In genomic region chr17:86595526-86595925, GRCm38 (mm10) we compare ENCODE assay signal across 20 mouse cellular contexts.
DNase-seq lines count a peak whose midpoint lies in the region; ATAC-seq and TF ChIP-seq lines count a peak whose summit lies in the region.
"Had no signal": no experiment of that assay in that cellular context is flagged by ENCODE, and none has a peak within 500 bp of the region (broad histone marks: within the 10 kb centered on the region; RNA-seq: fewer than 3 reads in every experiment).

No protein-coding gene starts in this region.

- H3K9me3 ChIP-seq in intestine, embryonic 15.5 days = no peaks in the 10 kb centered on the region
- H3K9me3 ChIP-seq in intestine, postnatal 0 days (ENCODE audit: control insufficient read depth) = no peaks in the 10 kb centered on the region
- H3K9me3 ChIP-seq in ES-E14 (ENCODE audit: control insufficient read depth, insufficient read depth, low read depth, low read length) = no peaks in the 10 kb centered on the region
- H3K9me3 ChIP-seq: embryonic facial prominence, embryonic 13.5 days; forebrain, embryonic 12.5 days; heart, embryonic 10.5 days; heart, embryonic 15.5 days; hindbrain, embryonic 10.5 days; hindbrain, embryonic 15.5 days had no signal

- H3K4me2 ChIP-seq in intestine, embryonic 15.5 days (replicated peaks) = no peak overlapping the region
- H3K4me2 ChIP-seq in intestine, postnatal 0 days (replicated peaks; ENCODE audit: low read depth) = no peak overlapping the region
- H3K4me2 ChIP-seq: embryonic facial prominence, embryonic 13.5 days; forebrain, embryonic 12.5 days; heart, embryonic 15.5 days; hindbrain, embryonic 15.5 days had no signal

- no peak overlapping the region for H3K9ac ChIP-seq in intestine, embryonic 15.5 days
- H3K9ac ChIP-seq in intestine, postnatal 0 days (ENCODE audit: low read depth, low read length) = no peak overlapping the region
- no peak overlapping the region for H3K9ac ChIP-seq in ES-E14 (ENCODE audit: insufficient read depth, low read depth, low read length, poor library complexity, severe bottlenecking)
- H3K9ac ChIP-seq: embryonic facial prominence, embryonic 13.5 days; forebrain, embryonic 12.5 days; heart, embryonic 15.5 days; hindbrain, embryonic 15.5 days had no signal

- 44% methylated on average over 9 of the region's 9 CpGs for WGBS in intestine, embryonic 15.5 days
- 29% methylated on average over 9 of the region's 9 CpGs for WGBS in intestine, postnatal 0 days

- H3K27ac ChIP-seq in intestine, embryonic 15.5 days = no peak overlapping the region
- H3K27ac ChIP-seq in intestine, postnatal 0 days (ENCODE audit: low read depth, low read length) = no peak overlapping the region
- H3K27ac ChIP-seq in ES-E14 (ENCODE audit: insufficient read depth, low read depth, low read length, poor library complexity, severe bottlenecking) = no peak overlapping the region
- H3K27ac ChIP-seq: embryonic facial prominence, embryonic 13.5 days; forebrain, embryonic 12.5 days; heart, embryonic 10.5 days; heart, embryonic 15.5 days; hindbrain, embryonic 10.5 days; hindbrain, embryonic 15.5 days had no signal

- DNase-seq in ES-E14 (ENCODE audit: low read depth, low spot score) (peak; percentile 54), WW6 (ENCODE audit: low read depth, low spot score) (peak; percentile 31)
- DNase-seq in lung, postnatal 25 days (ENCODE audit: low spot score) = peak; percentile 36
- DNase-seq in ovary, adult 18-20 months (ENCODE audit: low spot score) = no peak
- no peak for DNase-seq in kidney, postnatal 36 days
- no peak for DNase-seq in cerebellum, postnatal 25 days
- DNase-seq: adrenal gland, adult 8-10 months; cerebellum, adult 11 months; cerebellum, adult 8-10 months; cerebellum, postnatal 36 days; gastrocnemius, postnatal 14 days had no signal

- no peaks in the 10 kb centered on the region; the same call in 1 of the 2 replicates for H3K4me1 ChIP-seq in intestine, embryonic 15.5 days (replicated peaks)
- H3K4me1 ChIP-seq in intestine, postnatal 0 days (replicated peaks; ENCODE audit: control insufficient read depth, insufficient read depth, low read length) = 0 out of 2 replicates have a peak, but pooled peaks cover 2% of the 10 kb centered on the region
- peaks cover 0 to 4% of the 10 kb centered on the region in 2 experiments; a peak in 1 of 4 replicates for H3K4me1 ChIP-seq in ES-E14 (ENCODE audit: control insufficient read depth in 2 of 2, insufficient read depth in 2 of 2, low read length in 2 of 2, poor library complexity in 1 of 2)
- H3K4me1 ChIP-seq: forebrain, embryonic 12.5 days; hindbrain, embryonic 15.5 days had no signal

- H3K36me3 ChIP-seq in intestine, embryonic 15.5 days = no peaks in the 10 kb centered on the region
- no peaks in the 10 kb centered on the region for H3K36me3 ChIP-seq in intestine, postnatal 0 days (ENCODE audit: control insufficient read depth, insufficient read depth)
- no peaks in the 10 kb centered on the region for H3K36me3 ChIP-seq in ES-E14 (ENCODE audit: control insufficient read depth, insufficient read depth, low read length, poor library complexity, severe bottlenecking)
- H3K36me3 ChIP-seq: embryonic facial prominence, embryonic 13.5 days; forebrain, embryonic 12.5 days; heart, embryonic 10.5 days; heart, embryonic 15.5 days; hindbrain, embryonic 10.5 days; hindbrain, embryonic 15.5 days had no signal

- TF ChIP-seq CTCF in intestine, postnatal 0 days (IDR thresholded peaks at IDR 0.05; ENCODE audit: low read depth) = no peak

- no peak overlapping the region for H3K4me3 ChIP-seq in intestine, embryonic 15.5 days (replicated peaks)
- no peak overlapping the region for H3K4me3 ChIP-seq in intestine, postnatal 0 days (ENCODE audit: low read depth, low read length)
- H3K4me3 ChIP-seq in ES-E14 (ENCODE audit: insufficient read depth in 1 of 2, low read depth in 1 of 2, low read length in 2 of 2, poor library complexity in 1 of 2, severe bottlenecking in 1 of 2) = no peak overlapping the region
- H3K4me3 ChIP-seq: embryonic facial prominence, embryonic 13.5 days; forebrain, embryonic 12.5 days; heart, embryonic 10.5 days; heart, embryonic 15.5 days; hindbrain, embryonic 10.5 days; hindbrain, embryonic 15.5 days had no signal

- ATAC-seq in intestine, embryonic 15.5 days = peak; percentile 56; the same call in 1 of the 2 replicates
- no peak for ATAC-seq in intestine, postnatal 0 days
- ATAC-seq: forebrain, embryonic 16.5 days had no signal

- in situ Hi-C loops in ES-E14 (cut with MboI; ENCODE audit: low sequenced_read_pairs in 2 of 2, unreplicated experiment in 2 of 2) = no loop called here

- H3K27me3 ChIP-seq in intestine, embryonic 15.5 days (replicated peaks) = no peaks in the 10 kb centered on the region
- no peaks in the 10 kb centered on the region for H3K27me3 ChIP-seq in intestine, postnatal 0 days (replicated peaks; ENCODE audit: control insufficient read depth, insufficient read depth, low read length)
- H3K27me3 ChIP-seq: embryonic facial prominence, embryonic 13.5 days; forebrain, embryonic 12.5 days; heart, embryonic 15.5 days; hindbrain, embryonic 15.5 days had no signal

TF ChIP-seq in ES-E14, 5 proteins besides CTCF, POLR2A, EP300 and RAD21:
- TF ChIP-seq CHD2 (IDR thresholded peaks at IDR 0.05; ENCODE audit: low read depth, low read length) (no peak), MAFK (IDR thresholded peaks at IDR 0.05; ENCODE audit: insufficient read depth, low read depth, low read length) (no peak), HCFC1 (IDR thresholded peaks at IDR 0.05; ENCODE audit: borderline replicate concordance, insufficient read depth, low read length) (no peak), ZC3H11A (IDR thresholded peaks at IDR 0.05; ENCODE audit: borderline replicate concordance, low read depth, low read length) (no peak), ZNF384 (IDR thresholded peaks at IDR 0.05; ENCODE audit: low read depth, low read length) (no peak)
TF ChIP-seq in ES-E14: peak in this region for 0.

Comparison
In these comparisons a context has a peak if more than half of its experiments do, and no peak if none do; other contexts are left out.
1. DNase-seq: peak in ES-E14 (single experiment), WW6 (single experiment) and lung, postnatal 25 days (single experiment); none in ovary, adult 18-20 months (single experiment), kidney, postnatal 36 days (0 of 2) and cerebellum, postnatal 25 days (0 of 2).